Mouse (Mus musculus): ENCODE results near the gene Clip4. TPM values are rescaled to one million over a fixed set of nuclear protein-coding genes. Genes with fewer than 3 reads are reported as not detected.

The Clip4 gene
- polyA plus RNA-seq, 1 experiment from 2014 or later, result 7.2 TPM

- no peak overlapping the region for H3K4me3 ChIP-seq (replicated peaks)
- no peak overlapping the region for H3K9ac ChIP-seq
- 75% methylated on average over 4 of the region's 4 CpGs for WGBS
- H3K4me2 ChIP-seq, result no peak overlapping the region
- H3K9me3 ChIP-seq, result no peaks in the 10 kb centered on the region
- ATAC-seq (ENCODE audit: insufficient read depth, low FRiP score, low read depth), result no peak
- H3K27ac ChIP-seq, result no peak overlapping the region
- H3K4me1 ChIP-seq, result no peaks in the 10 kb centered on the region
- H3K36me3 ChIP-seq, result no peaks in the 10 kb centered on the region
- no peaks in the 10 kb centered on the region for H3K27me3 ChIP-seq (replicated peaks)
Measured at GRCm38 (mm10) chr17:71862895-71863294, 94.6 kb downstream of the Clip4 start.

GRCm38 (mm10) chr17:71864039-71864438, 95.8 kb downstream of the Clip4 start:
- H3K27ac ChIP-seq, result no peak overlapping the region
- no peak overlapping the region for H3K4me3 ChIP-seq (replicated peaks)
- no peak overlapping the region for H3K4me2 ChIP-seq
- ATAC-seq (ENCODE audit: insufficient read depth, low FRiP score, low read depth), result no peak
- no peaks in the 10 kb centered on the region for H3K4me1 ChIP-seq
- no peaks in the 10 kb centered on the region for H3K36me3 ChIP-seq
- no peaks in the 10 kb centered on the region for H3K9me3 ChIP-seq
- H3K27me3 ChIP-seq (replicated peaks), result no peaks in the 10 kb centered on the region
- H3K9ac ChIP-seq, result no peak overlapping the region
- 85% methylated on average over 8 of the region's 8 CpGs for WGBS

DNA sequence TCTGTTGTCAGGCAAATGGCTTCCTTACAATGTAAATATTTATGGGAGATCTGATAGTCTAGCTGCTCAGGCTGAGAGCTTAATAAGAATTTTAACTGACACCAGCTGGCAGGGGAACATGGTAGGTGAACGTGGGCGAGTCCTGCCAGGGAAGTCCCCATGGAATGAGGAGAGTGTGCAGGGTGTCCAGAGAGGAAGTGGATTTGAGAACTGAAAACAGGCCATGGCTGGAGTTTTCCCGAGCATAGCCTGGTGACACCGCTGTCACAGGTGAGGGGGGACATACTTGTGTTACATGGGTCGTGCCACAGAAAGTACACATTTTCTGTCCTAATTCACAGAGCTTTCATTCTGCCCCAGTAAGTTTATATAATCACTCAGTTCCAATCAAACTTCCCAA, 97.2 kb downstream of the Clip4 start:
- 0 out of 2 replicates have a peak, but pooled peaks cover 3% of the 10 kb centered on the region for H3K4me1 ChIP-seq
- no peak overlapping the region for H3K4me3 ChIP-seq (replicated peaks)
- H3K27ac ChIP-seq, result no peak overlapping the region
- no peaks in the 10 kb centered on the region for H3K36me3 ChIP-seq
- no peak overlapping the region for H3K4me2 ChIP-seq
- no peak for ATAC-seq (ENCODE audit: insufficient read depth, low FRiP score, low read depth)
- H3K9me3 ChIP-seq, result no peaks in the 10 kb centered on the region
- WGBS, result 55% methylated on average over 5 of the region's 5 CpGs
- H3K27me3 ChIP-seq (replicated peaks), result no peaks in the 10 kb centered on the region
- no peak overlapping the region for H3K9ac ChIP-seq

DNA sequence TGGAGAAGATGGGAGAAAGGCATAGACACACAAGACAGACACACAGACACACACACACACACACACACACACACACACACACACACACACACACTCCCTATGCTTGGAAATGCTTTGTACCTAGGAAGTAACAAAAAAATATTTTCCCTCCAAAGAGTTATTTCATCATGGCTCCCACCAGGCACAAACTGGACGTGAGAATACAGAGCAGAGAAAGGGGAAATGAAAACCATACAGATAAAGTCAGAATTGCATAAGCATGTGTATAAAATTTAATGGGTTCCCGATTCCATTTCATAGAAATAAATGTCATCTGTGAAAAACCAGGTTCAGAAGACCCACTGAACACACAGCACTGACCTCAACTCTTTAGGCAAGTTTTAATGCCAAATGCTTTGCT, 99.6 kb downstream of the Clip4 start:
- no peak for ATAC-seq (ENCODE audit: insufficient read depth, low FRiP score, low read depth)
- Histone ChIP-seq H3K9ac (no peak overlapping the region), H3K4me1 (0 out of 2 replicates have a peak, but pooled peaks cover 3% of the 10 kb centered on the region)

GRCm38 (mm10) chr17:71868828-71869227, 100.6 kb downstream of the Clip4 start:
- Histone ChIP-seq H3K36me3 (no peaks in the 10 kb centered on the region), H3K4me1 (0 out of 2 replicates have a peak, but pooled peaks cover 3% of the 10 kb centered on the region), H3K4me3 (replicated peaks) (no peak overlapping the region), H3K9me3 (no peaks in the 10 kb centered on the region), H3K27ac (no peak overlapping the region), H3K27me3 (replicated peaks) (no peaks in the 10 kb centered on the region), H3K9ac (no peak overlapping the region), H3K4me2 (peak overlapping the region; percentile 95; the same call in 1 of the 2 replicates)
- no peak for ATAC-seq (ENCODE audit: insufficient read depth, low FRiP score, low read depth)
- WGBS, result 89% methylated on average over 12 of the region's 12 CpGs

More for the DNA sequence above, 99.6 kb downstream of the Clip4 start:
- Histone ChIP-seq H3K9me3 (no peaks in the 10 kb centered on the region), H3K36me3 (no peaks in the 10 kb centered on the region), H3K4me2 (no peak overlapping the region), H3K27me3 (replicated peaks) (no peaks in the 10 kb centered on the region), H3K27ac (no peak overlapping the region), H3K4me3 (replicated peaks) (no peak overlapping the region)
- WGBS, result 90% methylated on average over 2 of the region's 2 CpGs

- no peaks in the 10 kb centered on the region for H3K27me3 ChIP-seq (replicated peaks)
- WGBS, result 5% methylated on average over 60 of the region's 60 CpGs
- peak overlapping the region; percentile 50 for H3K9ac ChIP-seq
- no peaks in the 10 kb centered on the region for H3K9me3 ChIP-seq
- H3K4me3 ChIP-seq (replicated peaks), result peak overlapping the region; percentile 47
- H3K27ac ChIP-seq, result no peak overlapping the region
- H3K36me3 ChIP-seq, result no peaks in the 10 kb centered on the region
- 0 out of 2 replicates have a peak, but pooled peaks cover 3% of the 10 kb centered on the region for H3K4me1 ChIP-seq
- H3K4me2 ChIP-seq, result peak overlapping the region; percentile 95
- peak; percentile 58; the same call in 1 of the 2 replicates for ATAC-seq (ENCODE audit: insufficient read depth, low FRiP score, low read depth)
Measured at GRCm38 (mm10) chr17:71869372-71870231, 101.3 kb downstream of the Clip4 start.

DNA sequence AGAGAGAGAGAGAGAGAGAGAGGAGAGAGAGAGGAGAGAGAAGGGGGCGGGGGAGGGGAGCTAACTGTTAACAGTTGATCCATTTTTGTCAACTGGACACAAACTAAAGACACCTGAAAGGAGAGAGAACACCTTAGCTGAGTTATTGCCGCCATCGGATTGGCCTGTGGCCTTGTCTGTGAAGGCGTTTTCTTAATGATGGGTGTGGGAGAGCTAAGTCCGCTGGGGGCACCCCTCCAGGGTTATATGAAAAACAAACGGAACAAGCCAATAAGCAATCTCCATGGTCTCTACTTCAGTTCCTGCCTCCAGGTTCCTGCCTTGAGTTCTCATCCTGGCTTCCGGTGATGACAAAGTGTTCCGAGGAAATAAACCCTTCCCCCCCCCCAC, 102.0 kb downstream of the Clip4 start:
- no peak overlapping the region for H3K4me3 ChIP-seq (replicated peaks)
- no peak overlapping the region for H3K9ac ChIP-seq
- ATAC-seq (ENCODE audit: insufficient read depth, low FRiP score, low read depth), result no peak
- H3K4me2 ChIP-seq, result 0 out of 2 replicates have a peak overlapping the region, but pooled peaks have one; percentile 95
- H3K27me3 ChIP-seq (replicated peaks), result no peaks in the 10 kb centered on the region
- H3K36me3 ChIP-seq, result no peaks in the 10 kb centered on the region
- 87% methylated on average over 8 of the region's 8 CpGs for WGBS
- no peak overlapping the region for H3K27ac ChIP-seq
- no peaks in the 10 kb centered on the region for H3K9me3 ChIP-seq
- 0 out of 2 replicates have a peak, but pooled peaks cover 3% of the 10 kb centered on the region for H3K4me1 ChIP-seq

DNA sequence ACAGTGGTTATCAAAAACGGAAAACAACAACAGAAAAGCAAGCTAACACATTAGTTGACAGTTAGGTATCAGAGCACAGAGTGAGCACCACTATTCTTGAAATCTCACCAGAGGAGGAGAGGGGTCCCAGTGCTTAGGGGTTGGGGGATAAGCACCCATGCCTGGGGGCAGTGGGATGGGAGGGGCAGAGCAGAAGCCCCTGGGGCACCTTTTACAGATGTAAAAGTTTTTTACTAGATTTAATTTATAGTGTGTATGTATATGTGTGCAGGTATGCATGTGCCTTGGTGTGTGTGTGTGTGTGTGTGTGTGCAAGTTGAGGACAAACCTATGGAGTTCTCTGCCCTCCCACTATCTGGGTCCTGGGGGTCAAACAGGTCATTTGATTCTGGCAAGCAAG, 102.4 kb downstream of the Clip4 start:
- Histone ChIP-seq H3K4me3 (replicated peaks) (no peak overlapping the region), H3K36me3 (no peaks in the 10 kb centered on the region), H3K9me3 (no peaks in the 10 kb centered on the region), H3K9ac (no peak overlapping the region), H3K4me2 (no peak overlapping the region), H3K4me1 (0 out of 2 replicates have a peak, but pooled peaks cover 3% of the 10 kb centered on the region), H3K27me3 (replicated peaks) (no peaks in the 10 kb centered on the region), H3K27ac (no peak overlapping the region)
- ATAC-seq (ENCODE audit: insufficient read depth, low FRiP score, low read depth), result no peak
- WGBS, result 72% methylated on average over 1 of the region's 1 CpGs

DNA sequence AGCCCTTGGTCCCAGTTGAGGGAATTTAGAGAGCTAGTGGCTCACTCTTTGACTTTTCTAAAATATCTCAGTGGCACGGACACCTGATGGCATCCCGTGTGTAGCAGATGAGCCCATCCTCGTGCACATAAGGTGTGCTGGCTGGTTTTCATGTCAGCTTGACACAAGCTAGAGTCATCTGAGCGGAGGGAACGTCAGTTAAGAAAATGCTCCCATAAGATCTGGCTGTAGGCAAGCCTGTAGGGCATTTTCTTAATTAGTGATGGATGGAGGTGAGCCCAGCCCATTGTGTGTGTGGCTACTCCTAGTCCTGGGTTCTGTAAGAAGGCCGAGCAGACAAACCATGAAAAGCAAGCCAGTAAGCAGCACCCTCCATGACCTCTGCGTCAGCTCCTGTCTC, 103.7 kb downstream of the Clip4 start:
- Histone ChIP-seq H3K9ac (no peak overlapping the region), H3K36me3 (no peaks in the 10 kb centered on the region), H3K27ac (no peak overlapping the region), H3K9me3 (no peaks in the 10 kb centered on the region), H3K4me1 (0 out of 2 replicates have a peak, but pooled peaks cover 3% of the 10 kb centered on the region), H3K27me3 (replicated peaks) (no peaks in the 10 kb centered on the region), H3K4me2 (no peak overlapping the region), H3K4me3 (replicated peaks) (no peak overlapping the region)
- WGBS, result 80% methylated on average over 7 of the region's 7 CpGs
- ATAC-seq (ENCODE audit: insufficient read depth, low FRiP score, low read depth), result no peak

- ATAC-seq (ENCODE audit: insufficient read depth, low FRiP score, low read depth), result no peak
- no peaks in the 10 kb centered on the region for H3K9me3 ChIP-seq
Measured at GRCm38 (mm10) chr17:71872976-71873375, 104.7 kb downstream of the Clip4 start.

DNA sequence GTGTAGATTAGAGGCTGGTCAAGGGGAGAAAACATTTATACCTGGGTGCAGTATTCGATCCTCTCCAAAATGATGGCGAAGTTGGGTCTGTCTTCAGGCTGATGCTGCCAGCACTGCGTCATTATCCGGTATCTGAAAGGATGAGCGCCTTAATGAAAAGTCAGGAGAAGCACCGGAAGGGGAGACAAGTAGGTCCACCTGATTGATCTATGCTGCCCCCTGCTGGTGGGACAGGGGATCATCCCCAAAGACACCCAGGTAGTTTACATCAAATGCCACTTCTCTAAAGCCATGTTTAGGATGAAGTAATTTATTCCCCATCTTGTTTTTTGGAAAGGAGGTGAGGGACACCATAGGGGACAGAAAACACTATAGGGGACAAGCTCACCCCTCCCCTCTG, 105.8 kb downstream of the Clip4 start:
- H3K27ac ChIP-seq, result no peak overlapping the region
- H3K9ac ChIP-seq, result no peak overlapping the region
- H3K9me3 ChIP-seq, result no peaks in the 10 kb centered on the region
- H3K4me2 ChIP-seq, result no peak overlapping the region
- no peaks in the 10 kb centered on the region for H3K27me3 ChIP-seq (replicated peaks)
- WGBS, result 37% methylated on average over 6 of the region's 6 CpGs
- H3K4me3 ChIP-seq (replicated peaks), result no peak overlapping the region
- H3K36me3 ChIP-seq, result no peaks in the 10 kb centered on the region
- no peak for ATAC-seq (ENCODE audit: insufficient read depth, low FRiP score, low read depth)
- H3K4me1 ChIP-seq, result 0 out of 2 replicates have a peak, but pooled peaks cover 3% of the 10 kb centered on the region

More at GRCm38 (mm10) chr17:71872976-71873375, 104.7 kb downstream of the Clip4 start:
- no peak overlapping the region for H3K27ac ChIP-seq
- no peak overlapping the region for H3K4me2 ChIP-seq
- no peaks in the 10 kb centered on the region for H3K36me3 ChIP-seq
- WGBS, result 66% methylated on average over 5 of the region's 5 CpGs
- H3K4me1 ChIP-seq, result 0 out of 2 replicates have a peak, but pooled peaks cover 3% of the 10 kb centered on the region
- no peak overlapping the region for H3K4me3 ChIP-seq (replicated peaks)
- no peak overlapping the region for H3K9ac ChIP-seq
- H3K27me3 ChIP-seq (replicated peaks), result no peaks in the 10 kb centered on the region

- no peak for ATAC-seq (ENCODE audit: insufficient read depth, low FRiP score, low read depth)
- 77% methylated on average over 9 of the region's 9 CpGs for WGBS
- Histone ChIP-seq H3K9me3 (no peaks in the 10 kb centered on the region), H3K4me3 (replicated peaks) (no peak overlapping the region), H3K36me3 (no peaks in the 10 kb centered on the region), H3K27ac (no peak overlapping the region), H3K9ac (no peak overlapping the region), H3K4me1 (0 out of 2 replicates have a peak, but pooled peaks cover 1% of the 10 kb centered on the region), H3K4me2 (no peak overlapping the region), H3K27me3 (replicated peaks) (no peaks in the 10 kb centered on the region)
Measured at GRCm38 (mm10) chr17:71874795-71875194, 106.5 kb downstream of the Clip4 start.

Measured in stomach, embryonic 15.5 days (tissue).